Mouse (Mus musculus): ENCODE measurements at regions not wholly inside any gene's neighbourhood (a gene's known extent, or its start where the extent isn't known, plus 50 kb on each side); places are given as distances from the start of the nearest gene placed in this dataset.

DNA sequence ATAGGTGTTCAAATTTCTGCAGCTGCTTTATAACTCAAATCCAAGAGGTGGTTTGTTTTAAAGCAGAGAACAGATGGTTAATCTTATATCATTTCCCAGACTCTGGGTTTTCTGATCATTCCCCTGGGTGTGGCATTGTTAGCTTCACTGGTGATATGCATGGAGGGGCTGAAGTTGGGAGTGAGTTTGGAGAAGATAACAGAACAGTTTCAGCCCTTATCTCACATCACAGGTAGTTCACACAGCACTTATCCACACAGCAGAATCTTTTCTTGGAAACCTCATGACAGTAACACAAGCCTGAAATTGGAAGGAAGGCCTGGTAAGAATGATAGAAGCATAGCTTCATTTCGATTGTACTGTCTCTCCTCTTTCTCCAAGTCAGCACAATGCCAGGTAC is 298.1 kb downstream of the Ankrd50 start:
- H3K36me3 ChIP-seq (replicated peaks; ENCODE audit: control insufficient read depth, insufficient read depth, low read depth, low read length), result no peaks in the 10 kb centered on the region
- no peaks in the 10 kb centered on the region for H3K4me1 ChIP-seq (ENCODE audit: control insufficient read depth, insufficient read depth, low read length)
- no peak overlapping the region for H3K27ac ChIP-seq (replicated peaks; ENCODE audit: low read depth, low read length)
- H3K9ac ChIP-seq (replicated peaks; ENCODE audit: low read length), result no peak overlapping the region
- no peak overlapping the region for H3K4me2 ChIP-seq (ENCODE audit: low read depth, low read length)
- no peak for ATAC-seq (replicated peaks; ENCODE audit: insufficient number of reproducible peaks, low FRiP score, low TSS enrichment, low read depth)
- no peak for DNase-seq (ENCODE audit: low spot score)
- H3K4me3 ChIP-seq (ENCODE audit: low read depth, low read length), result no peak overlapping the region
- no peaks in the 10 kb centered on the region for H3K9me3 ChIP-seq (replicated peaks; ENCODE audit: control insufficient read depth, low read length)
- 79% methylated on average over 1 of the region's 1 CpGs for WGBS
- no peaks in the 10 kb centered on the region for H3K27me3 ChIP-seq (ENCODE audit: control insufficient read depth, insufficient read depth, low read length)

DNA sequence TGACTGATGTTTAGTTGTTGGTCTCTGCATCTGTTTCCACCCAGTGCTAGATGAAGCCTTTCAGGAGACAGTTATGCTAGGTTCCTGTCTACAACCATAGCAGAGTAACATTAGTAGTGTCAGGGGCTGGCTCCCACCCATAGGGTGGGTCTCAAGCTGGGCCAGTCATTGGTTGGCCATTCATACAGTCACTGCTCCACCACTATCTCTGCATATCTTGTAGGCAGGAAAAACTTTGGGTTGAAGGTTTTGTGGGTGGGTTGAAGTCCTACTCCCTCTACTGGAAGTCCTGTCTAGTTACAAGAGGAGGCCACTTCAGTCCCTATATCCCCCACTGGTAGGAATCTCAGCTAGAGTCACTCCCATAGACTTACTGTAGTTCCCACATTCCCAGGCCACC is 306.3 kb downstream of the Ankrd50 start:
- no peaks in the 10 kb centered on the region for H3K9me3 ChIP-seq (replicated peaks; ENCODE audit: control insufficient read depth, low read length)
- no peaks in the 10 kb centered on the region for H3K36me3 ChIP-seq (replicated peaks; ENCODE audit: control insufficient read depth, insufficient read depth, low read depth, low read length)
- no peaks in the 10 kb centered on the region for H3K27me3 ChIP-seq (ENCODE audit: control insufficient read depth, insufficient read depth, low read length)
- no peak overlapping the region for H3K27ac ChIP-seq (replicated peaks; ENCODE audit: low read depth, low read length)
- DNase-seq (ENCODE audit: low spot score), result no peak
- no peak overlapping the region for H3K9ac ChIP-seq (replicated peaks; ENCODE audit: low read length)
- H3K4me2 ChIP-seq (ENCODE audit: low read depth, low read length), result no peak overlapping the region
- no peak overlapping the region for H3K4me3 ChIP-seq (ENCODE audit: low read depth, low read length)
- no peaks in the 10 kb centered on the region for H3K4me1 ChIP-seq (ENCODE audit: control insufficient read depth, insufficient read depth, low read length)
- no peak for ATAC-seq (replicated peaks; ENCODE audit: insufficient number of reproducible peaks, low FRiP score, low TSS enrichment, low read depth)

DNA sequence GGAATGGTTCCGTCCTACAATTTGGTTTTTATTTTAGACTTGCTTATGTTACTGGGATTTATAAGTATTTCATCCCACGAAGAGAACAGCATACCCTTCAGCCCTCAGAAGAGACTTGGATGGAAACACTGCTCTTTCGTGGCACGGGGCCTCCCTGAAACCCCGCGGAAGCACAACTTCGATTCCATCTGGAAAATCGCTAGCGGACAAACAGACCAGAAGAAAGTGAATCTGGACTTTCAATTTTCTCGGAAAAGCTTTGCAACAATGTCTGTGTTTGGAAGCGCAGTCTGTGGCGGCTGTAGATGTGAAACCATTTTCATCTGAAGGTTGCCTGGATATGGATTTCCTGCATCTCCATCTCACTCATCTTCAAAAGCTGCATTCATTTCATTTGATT is 308.7 kb downstream of the Ankrd50 start:
- Histone ChIP-seq H3K4me3 (ENCODE audit: low read depth, low read length) (no peak overlapping the region), H3K27me3 (ENCODE audit: control insufficient read depth, insufficient read depth, low read length) (no peaks in the 10 kb centered on the region), H3K4me2 (ENCODE audit: low read depth, low read length) (no peak overlapping the region), H3K9ac (replicated peaks; ENCODE audit: low read length) (no peak overlapping the region), H3K4me1 (ENCODE audit: control insufficient read depth, insufficient read depth, low read length) (no peaks in the 10 kb centered on the region), H3K27ac (replicated peaks; ENCODE audit: low read depth, low read length) (no peak overlapping the region), H3K36me3 (replicated peaks; ENCODE audit: control insufficient read depth, insufficient read depth, low read depth, low read length) (no peaks in the 10 kb centered on the region), H3K9me3 (replicated peaks; ENCODE audit: control insufficient read depth, low read length) (no peaks in the 10 kb centered on the region)
- ATAC-seq (replicated peaks; ENCODE audit: insufficient number of reproducible peaks, low FRiP score, low TSS enrichment, low read depth), result no peak
- 83% methylated on average over 12 of the region's 12 CpGs for WGBS
- DNase-seq (ENCODE audit: low spot score), result no peak

DNA sequence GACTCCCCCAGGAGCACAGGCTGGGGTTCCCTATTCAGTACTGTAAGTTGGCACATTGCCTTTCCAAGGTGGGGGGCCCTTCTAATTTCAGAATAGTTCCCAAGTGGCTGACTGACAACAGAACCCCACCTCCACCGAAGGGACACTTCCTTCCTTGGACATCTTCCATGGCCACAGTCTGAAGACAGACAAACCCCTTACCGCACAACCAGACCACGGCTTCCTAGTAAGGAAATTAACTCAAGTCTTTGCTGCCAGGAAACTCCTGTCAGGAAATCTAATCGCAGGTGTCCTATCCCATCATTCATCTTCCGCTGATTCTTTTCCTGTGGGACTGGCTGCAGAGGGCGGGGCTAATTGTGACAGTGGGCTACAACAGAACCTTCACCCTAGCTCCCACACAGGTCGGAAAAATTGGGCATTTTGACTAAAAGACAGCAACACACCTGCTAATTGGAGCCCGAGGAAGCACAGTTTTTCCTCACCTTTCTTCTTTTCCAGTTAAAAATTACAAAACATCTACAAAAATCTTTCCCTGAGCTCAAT is 309.8 kb downstream of the Ankrd50 start:
- Histone ChIP-seq H3K27ac (replicated peaks; ENCODE audit: low read depth, low read length) (no peak overlapping the region), H3K4me2 (ENCODE audit: low read depth, low read length) (no peak overlapping the region), H3K4me1 (ENCODE audit: control insufficient read depth, insufficient read depth, low read length) (no peaks in the 10 kb centered on the region), H3K9ac (replicated peaks; ENCODE audit: low read length) (no peak overlapping the region), H3K36me3 (replicated peaks; ENCODE audit: control insufficient read depth, insufficient read depth, low read depth, low read length) (no peaks in the 10 kb centered on the region), H3K4me3 (ENCODE audit: low read depth, low read length) (no peak overlapping the region), H3K27me3 (ENCODE audit: control insufficient read depth, insufficient read depth, low read length) (no peaks in the 10 kb centered on the region), H3K9me3 (replicated peaks; ENCODE audit: control insufficient read depth, low read length) (no peaks in the 10 kb centered on the region)
- ATAC-seq (replicated peaks; ENCODE audit: insufficient number of reproducible peaks, low FRiP score, low TSS enrichment, low read depth) (no peak), DNase-seq (ENCODE audit: low spot score) (no peak)
- 85% methylated on average over 8 of the region's 8 CpGs for WGBS

- H3K4me2 ChIP-seq (ENCODE audit: low read depth, low read length), result no peak overlapping the region
- no peaks in the 10 kb centered on the region for H3K36me3 ChIP-seq (replicated peaks; ENCODE audit: control insufficient read depth, insufficient read depth, low read depth, low read length)
- no peaks in the 10 kb centered on the region for H3K9me3 ChIP-seq (replicated peaks; ENCODE audit: control insufficient read depth, low read length)
- no peak overlapping the region for H3K4me3 ChIP-seq (ENCODE audit: low read depth, low read length)
- H3K9ac ChIP-seq (replicated peaks; ENCODE audit: low read length), result no peak overlapping the region
- H3K4me1 ChIP-seq (ENCODE audit: control insufficient read depth, insufficient read depth, low read length), result no peaks in the 10 kb centered on the region
- ATAC-seq (replicated peaks; ENCODE audit: insufficient number of reproducible peaks, low FRiP score, low TSS enrichment, low read depth) (no peak), DNase-seq (ENCODE audit: low spot score) (no peak)
- H3K27me3 ChIP-seq (ENCODE audit: control insufficient read depth, insufficient read depth, low read length), result no peaks in the 10 kb centered on the region
- H3K27ac ChIP-seq (replicated peaks; ENCODE audit: low read depth, low read length), result no peak overlapping the region
- WGBS, result 76% methylated on average over 1 of the region's 1 CpGs
These were observed 332.2 kb downstream of the Ankrd50 start for GRCm38 (mm10) chr3:38152408-38152807.

- no peak for ATAC-seq (replicated peaks; ENCODE audit: insufficient number of reproducible peaks, low FRiP score, low TSS enrichment, low read depth)
- no peak for DNase-seq (ENCODE audit: low spot score)
- H3K9ac ChIP-seq (replicated peaks; ENCODE audit: low read length), result no peak overlapping the region
- no peak overlapping the region for H3K27ac ChIP-seq (replicated peaks; ENCODE audit: low read depth, low read length)
- no peak overlapping the region for H3K4me2 ChIP-seq (ENCODE audit: low read depth, low read length)
- no peaks in the 10 kb centered on the region for H3K27me3 ChIP-seq (ENCODE audit: control insufficient read depth, insufficient read depth, low read length)
- H3K9me3 ChIP-seq (replicated peaks; ENCODE audit: control insufficient read depth, low read length), result no peaks in the 10 kb centered on the region
- no peaks in the 10 kb centered on the region for H3K36me3 ChIP-seq (replicated peaks; ENCODE audit: control insufficient read depth, insufficient read depth, low read depth, low read length)
- H3K4me3 ChIP-seq (ENCODE audit: low read depth, low read length), result no peak overlapping the region
- no peaks in the 10 kb centered on the region for H3K4me1 ChIP-seq (ENCODE audit: control insufficient read depth, insufficient read depth, low read length)
- WGBS, result 82% methylated on average over 6 of the region's 6 CpGs
These were observed 332.8 kb downstream of the Ankrd50 start for GRCm38 (mm10) chr3:38151821-38152220.

GRCm38 (mm10) chr3:38146663-38147062 is 338.0 kb downstream of the Ankrd50 start:
- Histone ChIP-seq H3K4me3 (ENCODE audit: low read depth, low read length) (no peak overlapping the region), H3K27ac (replicated peaks; ENCODE audit: low read depth, low read length) (no peak overlapping the region), H3K36me3 (replicated peaks; ENCODE audit: control insufficient read depth, insufficient read depth, low read depth, low read length) (no peaks in the 10 kb centered on the region), H3K4me1 (ENCODE audit: control insufficient read depth, insufficient read depth, low read length) (0 out of 2 replicates have a peak, but pooled peaks cover 2% of the 10 kb centered on the region), H3K27me3 (ENCODE audit: control insufficient read depth, insufficient read depth, low read length) (no peaks in the 10 kb centered on the region), H3K9ac (replicated peaks; ENCODE audit: low read length) (no peak overlapping the region), H3K9me3 (replicated peaks; ENCODE audit: control insufficient read depth, low read length) (no peaks in the 10 kb centered on the region), H3K4me2 (ENCODE audit: low read depth, low read length) (no peak overlapping the region)
- ATAC-seq (replicated peaks; ENCODE audit: insufficient number of reproducible peaks, low FRiP score, low TSS enrichment, low read depth) (no peak), DNase-seq (ENCODE audit: low spot score) (no peak)
- WGBS, result 89% methylated on average over 2 of the region's 2 CpGs

DNA sequence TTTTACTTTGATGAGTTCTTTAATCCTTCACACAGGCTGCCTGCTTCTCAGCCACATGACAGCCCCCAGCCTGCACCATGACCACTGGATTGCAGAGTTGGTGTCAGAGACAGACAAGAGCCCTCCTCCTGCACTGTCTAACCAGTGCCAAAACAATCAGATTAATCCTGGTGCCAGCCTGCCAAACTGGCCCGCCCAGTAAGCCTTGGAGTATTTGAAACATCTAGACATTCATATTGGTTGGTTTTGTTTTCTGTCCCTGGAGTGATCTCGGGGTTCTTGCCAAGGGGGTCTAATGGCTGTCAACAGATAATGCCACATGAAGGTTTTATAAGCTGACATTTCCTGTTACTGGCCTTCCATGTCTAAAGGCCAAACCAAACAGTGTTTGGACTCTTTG is 339.2 kb downstream of the Ankrd50 start:
- Histone ChIP-seq H3K36me3 (replicated peaks; ENCODE audit: control insufficient read depth, insufficient read depth, low read depth, low read length) (no peaks in the 10 kb centered on the region), H3K4me1 (ENCODE audit: control insufficient read depth, insufficient read depth, low read length) (0 out of 2 replicates have a peak, but pooled peaks cover 2% of the 10 kb centered on the region), H3K27ac (replicated peaks; ENCODE audit: low read depth, low read length) (no peak overlapping the region), H3K27me3 (ENCODE audit: control insufficient read depth, insufficient read depth, low read length) (no peaks in the 10 kb centered on the region), H3K9me3 (replicated peaks; ENCODE audit: control insufficient read depth, low read length) (no peaks in the 10 kb centered on the region), H3K9ac (replicated peaks; ENCODE audit: low read length) (no peak overlapping the region), H3K4me3 (ENCODE audit: low read depth, low read length) (no peak overlapping the region), H3K4me2 (ENCODE audit: low read depth, low read length) (no peak overlapping the region)
- ATAC-seq (replicated peaks; ENCODE audit: insufficient number of reproducible peaks, low FRiP score, low TSS enrichment, low read depth) (no peak), DNase-seq (ENCODE audit: low spot score) (no peak)
- 75% methylated on average over 2 of the region's 2 CpGs for WGBS
